Mouse (Mus musculus) adrenal gland, postnatal 10 days (tissue): Measurements from ENCODE around the gene Mdh2. TPM values are rescaled to one million over a fixed set of nuclear protein-coding genes. Genes with fewer than 3 reads are reported as not detected.

Experiments used
- DNase-seq: peaks from one replicate; pipeline ENCODE4 v3.0.0; 2021; ENCODE audit warnings: mixed read lengths
- long read RNA-seq, 2 experiments: library from polyadenylated mRNA; stranded (forward); transcript quantifications; one replicate each; pipeline ENCODE4 v2.0.0; 2021
- total RNA-seq, 2 experiments: library from RNA; stranded (reverse); gene quantifications; 2 replicates each; pipeline ENCODE4 v1.2.3; 2021

Mdh2 gene
- 1,000 to 10,000 TPM; 1,052 to 1,158 TPM for total RNA-seq
- long read RNA-seq, experiment 1, transcript Mdh2-201 (9 exons, 1,456 nt): major isoform, 1,169 of 1,588 reads
- long read RNA-seq, experiment 1, partial matches to known transcripts: 394 of 1,588 reads
- long read RNA-seq, experiment 1, other reads (novel, unspliced or antisense): 23 of 1,588 reads
- long read RNA-seq, experiment 2, transcript Mdh2-201 (9 exons, 1,456 nt): major isoform, 1,073 of 1,154 reads
- long read RNA-seq, experiment 2, partial matches to known transcripts: 65 of 1,154 reads
- long read RNA-seq, experiment 2, other reads (novel, unspliced or antisense): 16 of 1,154 reads

- DNase-seq: peak; percentile 99
Observed at GRCm38 (mm10) chr5:135778471-135779445, at the start of gene Mdh2. Gene Mdh2 (plus strand): TSS chr5:135778480.

- no peak for DNase-seq
Observed at GRCm38 (mm10) chr5:135729351-135729750, 48.9 kb upstream of the Mdh2 start.

GRCm38 (mm10) chr5:135730278-135730677 is 48.0 kb upstream of the Mdh2 start:
- no peak for DNase-seq

GRCm38 (mm10) chr5:135730916-135731315 is 47.4 kb upstream of the Mdh2 start:
- no peak for DNase-seq

GRCm38 (mm10) chr5:135731322-135731721 is 47.0 kb upstream of the Mdh2 start:
- DNase-seq: no peak

- no peak for DNase-seq
Observed at GRCm38 (mm10) chr5:135733071-135733470, 45.2 kb upstream of the Mdh2 start.

- no peak for DNase-seq
Observed at GRCm38 (mm10) chr5:135734057-135734680, 44.1 kb upstream of the Mdh2 start.

GRCm38 (mm10) chr5:135735741-135736140 is 42.5 kb upstream of the Mdh2 start:
- DNase-seq: no peak

- no peak for DNase-seq
Observed at GRCm38 (mm10) chr5:135736544-135736943, 41.7 kb upstream of the Mdh2 start.

GRCm38 (mm10) chr5:135737154-135737553 is 41.1 kb upstream of the Mdh2 start:
- DNase-seq: no peak

- DNase-seq: no peak
Observed at GRCm38 (mm10) chr5:135738266-135738665, 40.0 kb upstream of the Mdh2 start.

GRCm38 (mm10) chr5:135742156-135742555 is 36.1 kb upstream of the Mdh2 start:
- DNase-seq: peak; percentile 50

GRCm38 (mm10) chr5:135742941-135743740 is 35.1 kb upstream of the Mdh2 start:
- peak; percentile 47 for DNase-seq

GRCm38 (mm10) chr5:135743741-135744609 is 34.3 kb upstream of the Mdh2 start, which contains the start of gene Tmem120a:
Gene Tmem120a (minus strand): TSS chr5:135744448.
- peak; percentile 98 for DNase-seq

GRCm38 (mm10) chr5:135744742-135745141 is 33.5 kb upstream of the Mdh2 start:
- DNase-seq: no peak

- DNase-seq: no peak
Observed at GRCm38 (mm10) chr5:135751041-135751440, 27.2 kb upstream of the Mdh2 start.

GRCm38 (mm10) chr5:135751595-135751994 is 26.7 kb upstream of the Mdh2 start:
- no peak for DNase-seq

- DNase-seq: peak; percentile 68
Observed at GRCm38 (mm10) chr5:135761881-135762280, 16.4 kb upstream of the Mdh2 start.

GRCm38 (mm10) chr5:135763526-135763925 is 14.8 kb upstream of the Mdh2 start:
- peak; percentile 86 for DNase-seq

- no peak for DNase-seq
Observed at GRCm38 (mm10) chr5:135764971-135765370, 13.3 kb upstream of the Mdh2 start.

GRCm38 (mm10) chr5:135772519-135772918 is 5.8 kb upstream of the Mdh2 start:
- no peak for DNase-seq
